Mouse (Mus musculus): ENCODE measurements around the gene Ccdc158. TPM values are rescaled to one million over a fixed set of nuclear protein-coding genes. Genes with fewer than 3 reads are reported as not detected.

Ccdc158 gene
- polyA plus RNA-seq, 1 experiment from 2014 or later: 1.1 TPM

DNA sequence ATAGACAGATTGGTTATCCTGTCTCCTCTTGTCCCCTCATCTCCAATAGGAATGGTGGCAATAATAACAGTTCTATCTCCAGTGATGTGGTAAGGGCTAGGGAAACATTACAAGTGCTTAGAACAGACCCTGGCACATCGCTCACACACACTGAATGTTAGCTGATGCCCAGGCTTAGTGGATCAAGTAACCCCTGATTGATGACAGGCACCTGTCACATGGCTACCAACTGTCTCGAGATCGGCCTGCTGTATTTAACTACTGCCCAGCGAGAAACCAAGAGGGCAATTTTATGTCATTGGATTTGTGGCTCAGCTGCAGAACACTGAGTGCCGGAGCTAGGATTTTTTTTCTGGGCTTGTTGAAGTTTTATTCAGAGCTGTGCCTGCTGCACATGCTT, 80.0 kb downstream of the Ccdc158 start:
- peak; percentile 17 for DNase-seq (ENCODE audit: low spot score, missing footprints)
- Histone ChIP-seq H3K36me3 (ENCODE audit: control insufficient read depth, insufficient read depth, low read length) (no peaks in the 10 kb centered on the region), H3K27ac (ENCODE audit: low read depth, low read length) (no peak overlapping the region), H3K27me3 (ENCODE audit: control insufficient read depth, insufficient read depth, low read length) (no peaks in the 10 kb centered on the region), H3K4me2 (no peak overlapping the region), H3K4me1 (ENCODE audit: control insufficient read depth, insufficient read depth, low read length) (no peaks in the 10 kb centered on the region), H3K4me3 (ENCODE audit: low read depth, low read length) (no peak overlapping the region), H3K9ac (ENCODE audit: low read length) (no peak overlapping the region), H3K9me3 (ENCODE audit: control insufficient read depth, low read length) (no peaks in the 10 kb centered on the region)
- 83% methylated on average over 5 of the region's 5 CpGs for WGBS
- ATAC-seq (ENCODE audit: low FRiP score): no peak

DNA sequence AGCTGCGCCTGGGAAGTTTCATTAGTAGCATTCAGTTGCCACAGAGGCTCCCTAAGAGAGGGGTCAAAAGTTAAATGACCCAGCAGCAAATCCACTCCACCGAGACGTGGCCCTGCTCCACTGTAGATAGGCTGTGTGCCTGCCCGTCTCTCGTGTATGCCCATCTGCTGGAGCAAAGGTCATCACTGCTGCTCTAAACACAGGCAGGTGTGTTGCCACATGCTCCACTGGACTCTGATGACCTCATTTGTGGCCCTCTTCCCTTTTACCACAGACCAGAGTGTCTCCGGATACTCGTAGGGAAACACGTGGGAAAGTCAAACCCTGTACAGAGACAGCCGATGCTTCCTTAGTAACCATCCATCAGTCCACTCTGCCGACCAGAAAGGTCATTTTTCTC, 89.1 kb downstream of the Ccdc158 start:
- Histone ChIP-seq H3K4me1 (ENCODE audit: control insufficient read depth, insufficient read depth, low read length) (no peaks in the 10 kb centered on the region), H3K4me2 (no peak overlapping the region), H3K27me3 (ENCODE audit: control insufficient read depth, insufficient read depth, low read length) (no peaks in the 10 kb centered on the region), H3K9ac (ENCODE audit: low read length) (no peak overlapping the region), H3K4me3 (ENCODE audit: low read depth, low read length) (no peak overlapping the region), H3K36me3 (ENCODE audit: control insufficient read depth, insufficient read depth, low read length) (no peaks in the 10 kb centered on the region), H3K27ac (ENCODE audit: low read depth, low read length) (no peak overlapping the region), H3K9me3 (ENCODE audit: control insufficient read depth, low read length) (no peaks in the 10 kb centered on the region)
- no peak for ATAC-seq (ENCODE audit: low FRiP score)
- DNase-seq (ENCODE audit: low spot score, missing footprints): peak; percentile 76
- WGBS: 75% methylated on average over 10 of the region's 10 CpGs

DNA sequence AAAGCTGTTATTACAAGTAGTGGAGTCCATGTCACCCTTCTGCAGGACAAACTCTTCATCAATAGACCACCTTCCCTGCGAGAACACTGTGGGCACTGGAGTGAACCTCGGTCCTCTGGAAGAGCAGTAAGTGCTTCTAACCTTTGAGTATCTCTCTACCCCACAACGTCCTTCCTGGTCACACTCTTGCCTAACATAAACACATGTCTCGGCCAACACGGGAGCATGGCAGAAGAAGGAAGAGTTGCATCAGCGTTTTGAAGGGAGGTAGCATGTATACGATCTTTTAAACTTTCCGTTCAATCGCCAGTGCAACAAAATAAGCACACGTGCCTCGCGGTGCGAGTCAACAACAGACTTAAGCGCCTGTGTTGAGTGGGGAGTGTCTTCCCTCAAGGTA, 95.5 kb downstream of the Ccdc158 start:
- 92% methylated on average over 14 of the region's 14 CpGs for WGBS
- no peak overlapping the region for H3K4me2 ChIP-seq
- no peaks in the 10 kb centered on the region for H3K27me3 ChIP-seq (ENCODE audit: control insufficient read depth, insufficient read depth, low read length)
- no peak overlapping the region for H3K4me3 ChIP-seq (ENCODE audit: low read depth, low read length)
- DNase-seq (ENCODE audit: low spot score, missing footprints) (no peak), ATAC-seq (ENCODE audit: low FRiP score) (no peak)
- no peak overlapping the region for H3K9ac ChIP-seq (ENCODE audit: low read length)
- H3K4me1 ChIP-seq (ENCODE audit: control insufficient read depth, insufficient read depth, low read length): no peaks in the 10 kb centered on the region
- H3K9me3 ChIP-seq (ENCODE audit: control insufficient read depth, low read length): no peaks in the 10 kb centered on the region
- no peaks in the 10 kb centered on the region for H3K36me3 ChIP-seq (ENCODE audit: control insufficient read depth, insufficient read depth, low read length)
- H3K27ac ChIP-seq (ENCODE audit: low read depth, low read length): no peak overlapping the region

DNA sequence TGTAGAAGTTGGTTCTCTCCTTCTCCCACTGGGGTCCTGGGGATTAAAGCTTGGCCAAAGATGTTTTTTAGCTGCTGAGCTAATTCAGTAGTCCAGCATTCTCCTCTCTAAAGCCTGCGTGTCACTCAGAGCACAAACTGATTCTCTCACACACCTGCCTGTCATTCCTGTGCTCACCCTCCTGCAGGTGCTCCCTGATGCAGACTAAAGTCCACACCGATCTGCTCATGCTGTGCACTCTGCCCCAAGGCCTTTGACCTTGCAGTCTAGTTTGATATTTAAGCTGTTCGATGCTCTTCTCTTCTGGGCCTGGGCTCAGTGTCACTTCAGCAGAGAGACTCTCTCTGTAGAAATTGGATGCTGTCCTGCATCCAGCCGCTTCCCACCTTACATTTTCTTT, 103.8 kb downstream of the Ccdc158 start:
- Histone ChIP-seq H3K36me3 (ENCODE audit: control insufficient read depth, insufficient read depth, low read length) (no peaks in the 10 kb centered on the region), H3K9me3 (ENCODE audit: control insufficient read depth, low read length) (no peaks in the 10 kb centered on the region), H3K27ac (ENCODE audit: low read depth, low read length) (no peak overlapping the region), H3K4me2 (no peak overlapping the region), H3K4me1 (ENCODE audit: control insufficient read depth, insufficient read depth, low read length) (no peaks in the 10 kb centered on the region), H3K27me3 (ENCODE audit: control insufficient read depth, insufficient read depth, low read length) (no peaks in the 10 kb centered on the region), H3K4me3 (ENCODE audit: low read depth, low read length) (no peak overlapping the region), H3K9ac (ENCODE audit: low read length) (no peak overlapping the region)
- DNase-seq (ENCODE audit: low spot score, missing footprints) (peak; percentile 73), ATAC-seq (ENCODE audit: low FRiP score) (no peak)
- 92% methylated on average over 4 of the region's 4 CpGs for WGBS

DNA sequence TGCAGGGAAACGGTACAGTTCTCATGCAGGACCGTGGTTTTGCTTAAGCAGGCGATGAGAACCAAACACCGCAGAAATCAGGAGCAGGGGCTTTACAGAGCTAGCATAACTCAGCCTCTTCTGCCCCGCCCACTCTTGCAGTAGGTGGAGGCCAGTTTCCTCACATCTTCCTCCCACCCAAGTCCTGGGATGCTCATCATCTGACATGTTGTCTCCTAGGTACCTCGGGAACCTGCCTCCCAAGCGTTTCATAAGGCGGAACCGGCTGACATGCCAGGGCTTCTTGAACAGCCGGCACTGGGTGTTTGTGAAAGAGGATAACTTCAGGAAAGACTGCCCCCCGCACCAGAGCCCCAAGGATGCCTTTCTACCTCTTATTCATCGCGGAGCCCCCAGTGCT, 113.1 kb downstream of the Ccdc158 start:
- WGBS: 76% methylated on average over 13 of the region's 13 CpGs
- DNase-seq (ENCODE audit: low spot score, missing footprints) (no peak), ATAC-seq (ENCODE audit: low FRiP score) (no peak)
- Histone ChIP-seq H3K4me3 (ENCODE audit: low read depth, low read length) (no peak overlapping the region), H3K27me3 (ENCODE audit: control insufficient read depth, insufficient read depth, low read length) (no peaks in the 10 kb centered on the region), H3K9ac (ENCODE audit: low read length) (no peak overlapping the region), H3K27ac (ENCODE audit: low read depth, low read length) (no peak overlapping the region), H3K9me3 (ENCODE audit: control insufficient read depth, low read length) (no peaks in the 10 kb centered on the region), H3K4me2 (no peak overlapping the region), H3K36me3 (ENCODE audit: control insufficient read depth, insufficient read depth, low read length) (no peaks in the 10 kb centered on the region), H3K4me1 (ENCODE audit: control insufficient read depth, insufficient read depth, low read length) (no peaks in the 10 kb centered on the region)

DNA sequence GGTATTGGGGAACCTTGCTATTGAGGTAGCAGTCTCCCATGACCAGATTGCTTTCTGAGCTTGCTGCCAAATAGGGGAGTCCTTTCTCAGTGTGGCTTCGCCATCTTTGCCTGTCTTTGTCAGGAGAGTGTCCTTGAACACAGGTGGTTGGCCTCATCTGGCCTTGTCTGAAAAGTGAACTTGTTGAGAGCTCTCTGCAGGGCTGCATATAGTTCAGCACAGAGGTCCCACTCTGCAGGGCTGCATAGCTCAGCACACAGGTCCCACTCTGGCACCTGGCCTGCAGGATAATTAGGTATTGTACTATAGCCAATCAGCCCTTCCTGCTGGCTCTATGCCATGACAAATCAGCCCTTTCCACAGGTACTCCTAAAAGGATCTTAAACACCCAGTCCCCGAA, 114.9 kb downstream of the Ccdc158 start:
- Histone ChIP-seq H3K4me2 (no peak overlapping the region), H3K4me1 (ENCODE audit: control insufficient read depth, insufficient read depth, low read length) (no peaks in the 10 kb centered on the region), H3K27ac (ENCODE audit: low read depth, low read length) (no peak overlapping the region), H3K27me3 (ENCODE audit: control insufficient read depth, insufficient read depth, low read length) (no peaks in the 10 kb centered on the region), H3K9me3 (ENCODE audit: control insufficient read depth, low read length) (no peaks in the 10 kb centered on the region), H3K9ac (ENCODE audit: low read length) (no peak overlapping the region), H3K36me3 (ENCODE audit: control insufficient read depth, insufficient read depth, low read length) (no peaks in the 10 kb centered on the region), H3K4me3 (ENCODE audit: low read depth, low read length) (no peak overlapping the region)
- ATAC-seq (ENCODE audit: low FRiP score) (no peak), DNase-seq (ENCODE audit: low spot score, missing footprints) (no peak)
- 85% methylated on average over 2 of the region's 2 CpGs for WGBS

Other genes starting within 250 kb of the Ccdc158 start
- 65.6 and 67.1 TPM in 2 replicates for gene Nup54, start 240.1 kb downstream of the Ccdc158 start, polyA plus RNA-seq (2014; fragmentation: Nextera tagmentation; extraction: Ambion mirVana)
- 11.0 and 11.2 TPM in 2 replicates for gene Scarb2, start 168.4 kb downstream of the Ccdc158 start, polyA plus RNA-seq (2014; fragmentation: Nextera tagmentation; extraction: Ambion mirVana)
- gene Fam47e, start 120.2 kb downstream of the Ccdc158 start, polyA plus RNA-seq (2014; fragmentation: Nextera tagmentation; extraction: Ambion mirVana): not detected in 2 replicates
- gene Stbd1, start 72.2 kb downstream of the Ccdc158 start, polyA plus RNA-seq (2014; fragmentation: Nextera tagmentation; extraction: Ambion mirVana): 6.0 and 6.8 TPM in 2 replicates
- 6.0 and 6.2 TPM in 2 replicates for gene Shroom3, start 8.2 kb upstream of the Ccdc158 start, polyA plus RNA-seq (2014; fragmentation: Nextera tagmentation; extraction: Ambion mirVana)

Measured in midbrain, embryonic 11.5 days (tissue).